Mouse (Mus musculus) hindbrain, embryonic 10.5 days (tissue): ENCODE results near the gene Zbtb17. TPM values are rescaled to one million over a fixed set of nuclear protein-coding genes. Genes with fewer than 3 reads are reported as not detected.

ENCODE experiments used
- DNase-seq: peaks from one replicate; pipeline ENCODE4 v3.0.0-alpha.2; 2017; ENCODE audit warnings: low spot score
- H3K27ac ChIP-seq: fragments of 300-500 bp; sonication (generic); 2 replicates; pipeline ENCODE4 v1.5.1; 2016; ENCODE audit warnings: mild to moderate bottlenecking, moderate library complexity
- H3K27me3 ChIP-seq: fragments of 300-500 bp; sonication (generic); 2 replicates; pipeline ENCODE4 v1.6.1; 2016; ENCODE audit warnings: mild to moderate bottlenecking; ENCODE audit not compliant: poor library complexity, insufficient read depth, severe bottlenecking
- H3K36me3 ChIP-seq: fragments of 300-500 bp; sonication (generic); 2 replicates; pipeline ENCODE4 v1.6.1; 2016; ENCODE audit warnings: mild to moderate bottlenecking, moderate library complexity
- H3K4me1 ChIP-seq: fragments of 300-500 bp; sonication (generic); replicated peaks from 2 replicates; pipeline ENCODE4 v1.6.1; 2016; ENCODE audit warnings: mild to moderate bottlenecking
- H3K4me3 ChIP-seq: fragments of 300-500 bp; sonication (generic); 2 replicates; pipeline ENCODE4 v1.5.1; 2016; ENCODE audit warnings: mild to moderate bottlenecking, moderate library complexity
- H3K9me3 ChIP-seq: fragments of 300-500 bp; sonication (generic); 2 replicates; pipeline ENCODE4 v1.6.1; 2016; ENCODE audit warnings: mild to moderate bottlenecking, moderate library complexity
- WGBS: fragments of 180-500 bp; shearing (Covaris S2); methylation state at CpG from one replicate; pipeline ENCODE4 v1.1.7; 2016; 5-methylcytosine and 5-hydroxymethylcytosine counted together
- polyA plus RNA-seq: library from polyadenylated mRNA; unstranded; fragments of >200 nt; fragmentation: Nextera tagmentation; extraction: Ambion mirVana; gene quantifications from 2 replicates; pipeline ENCODE4 v1.2.1, GENCODE M21; 2016

The Zbtb17 gene
- polyA plus RNA-seq, 1 experiment from 2014 or later, result 60.8 TPM

GRCm38 (mm10) chr4:141419398-141420191 lies 24.9 kb upstream of the Zbtb17 start:
- 66% methylated on average over 27 of the region's 27 CpGs for WGBS
- no peaks in the 10 kb centered on the region for H3K36me3 ChIP-seq
- H3K4me3 ChIP-seq, result no peak overlapping the region
- H3K27me3 ChIP-seq, result peaks cover 34% of the 10 kb centered on the region
- H3K9me3 ChIP-seq, result no peaks in the 10 kb centered on the region
- H3K27ac ChIP-seq, result 0 out of 2 replicates have a peak overlapping the region, but pooled peaks have one; percentile 50
- peaks cover 24% of the 10 kb centered on the region for H3K4me1 ChIP-seq
- DNase-seq, result no peak

GRCm38 (mm10) chr4:141420192-141420829 lies 24.1 kb upstream of the Zbtb17 start, which contains the start of gene Hspb7:
Gene Hspb7 (plus strand): TSS chr4:141420779.
- Histone ChIP-seq H3K27me3 (peaks cover 41% of the 10 kb centered on the region), H3K36me3 (no peaks in the 10 kb centered on the region), H3K4me3 (no peak within 1 kb of the TSS), H3K27ac (0 out of 2 replicates have a peak within 1 kb of the TSS, but pooled peaks have one; percentile 50), H3K9me3 (no peaks in the 10 kb centered on the region), H3K4me1 (peaks cover 30% of the 10 kb centered on the region)
- 65% methylated on average over 9 of the region's 9 CpGs for WGBS
- no peak for DNase-seq

- no peak for DNase-seq
- WGBS, result 54% methylated on average over 9 of the region's 9 CpGs
- no peaks in the 10 kb centered on the region for H3K36me3 ChIP-seq
- peaks cover 47% of the 10 kb centered on the region for H3K27me3 ChIP-seq
- H3K4me1 ChIP-seq, result peaks cover 36% of the 10 kb centered on the region
- no peak overlapping the region for H3K27ac ChIP-seq
- H3K4me3 ChIP-seq, result no peak overlapping the region
- no peaks in the 10 kb centered on the region for H3K9me3 ChIP-seq
These were observed 23.6 kb upstream of the Zbtb17 start for GRCm38 (mm10) chr4:141420886-141421285.

- WGBS, result 73% methylated on average over 14 of the region's 14 CpGs
- no peak for DNase-seq
- Histone ChIP-seq H3K4me1 (peaks cover 41% of the 10 kb centered on the region), H3K4me3 (no peak overlapping the region), H3K27me3 (peaks cover 52% of the 10 kb centered on the region), H3K36me3 (no peaks in the 10 kb centered on the region), H3K9me3 (no peaks in the 10 kb centered on the region), H3K27ac (no peak overlapping the region)
These were observed 23.0 kb upstream of the Zbtb17 start for GRCm38 (mm10) chr4:141421423-141421822.

- Histone ChIP-seq H3K27ac (no peak overlapping the region), H3K9me3 (no peaks in the 10 kb centered on the region), H3K27me3 (peaks cover 65% of the 10 kb centered on the region), H3K4me3 (no peak overlapping the region), H3K4me1 (peaks cover 46% of the 10 kb centered on the region), H3K36me3 (no peaks in the 10 kb centered on the region)
- WGBS, result 81% methylated on average over 5 of the region's 5 CpGs
- DNase-seq, result no peak
These were observed 21.6 kb upstream of the Zbtb17 start for GRCm38 (mm10) chr4:141422841-141423240.

- H3K27ac ChIP-seq, result no peak overlapping the region
- DNase-seq, result no peak
- H3K9me3 ChIP-seq, result no peaks in the 10 kb centered on the region
- WGBS, result 80% methylated on average over 5 of the region's 5 CpGs
- peaks cover 65% of the 10 kb centered on the region for H3K27me3 ChIP-seq
- H3K4me1 ChIP-seq, result peaks cover 46% of the 10 kb centered on the region
- H3K36me3 ChIP-seq, result no peaks in the 10 kb centered on the region
- no peak overlapping the region for H3K4me3 ChIP-seq
These were observed 21.2 kb upstream of the Zbtb17 start for GRCm38 (mm10) chr4:141423288-141423687.

- H3K27me3 ChIP-seq, result peaks cover 65% of the 10 kb centered on the region
- 86% methylated on average over 13 of the region's 13 CpGs for WGBS
- peaks cover 46% of the 10 kb centered on the region for H3K4me1 ChIP-seq
- H3K9me3 ChIP-seq, result no peaks in the 10 kb centered on the region
- DNase-seq, result no peak
- no peak overlapping the region for H3K4me3 ChIP-seq
- no peaks in the 10 kb centered on the region for H3K36me3 ChIP-seq
- H3K27ac ChIP-seq, result no peak overlapping the region
These were observed 20.6 kb upstream of the Zbtb17 start for GRCm38 (mm10) chr4:141423691-141424431.

GRCm38 (mm10) chr4:141425484-141426479 lies 18.7 kb upstream of the Zbtb17 start:
- Histone ChIP-seq H3K9me3 (no peaks in the 10 kb centered on the region), H3K4me1 (peaks cover 33% of the 10 kb centered on the region), H3K4me3 (peak overlapping the region; percentile 48), H3K27me3 (peaks cover 65% of the 10 kb centered on the region), H3K36me3 (no peaks in the 10 kb centered on the region), H3K27ac (peak overlapping the region; percentile 25; the same call in 1 of the 2 replicates)
- WGBS, result 4% methylated on average over 36 of the region's 36 CpGs
- DNase-seq, result peak; percentile 17

- H3K27ac ChIP-seq, result no peak overlapping the region
- DNase-seq, result no peak
- H3K4me1 ChIP-seq, result peaks cover 22% of the 10 kb centered on the region
- no peak overlapping the region for H3K4me3 ChIP-seq
- peaks cover 54% of the 10 kb centered on the region for H3K27me3 ChIP-seq
- no peaks in the 10 kb centered on the region for H3K9me3 ChIP-seq
- H3K36me3 ChIP-seq, result no peaks in the 10 kb centered on the region
- WGBS, result 84% methylated on average over 10 of the region's 10 CpGs
These were observed 17.4 kb upstream of the Zbtb17 start for GRCm38 (mm10) chr4:141426796-141427745.

- 88% methylated on average over 13 of the region's 13 CpGs for WGBS
- no peaks in the 10 kb centered on the region for H3K9me3 ChIP-seq
- peaks cover 51% of the 10 kb centered on the region for H3K27me3 ChIP-seq
- H3K4me3 ChIP-seq, result no peak overlapping the region
- no peaks in the 10 kb centered on the region for H3K36me3 ChIP-seq
- peaks cover 22% of the 10 kb centered on the region for H3K4me1 ChIP-seq
- H3K27ac ChIP-seq, result no peak overlapping the region
- no peak for DNase-seq
These were observed 16.5 kb upstream of the Zbtb17 start for GRCm38 (mm10) chr4:141427921-141428320.

- H3K27ac ChIP-seq, result no peak overlapping the region
- WGBS, result 86% methylated on average over 6 of the region's 6 CpGs
- H3K4me3 ChIP-seq, result no peak overlapping the region
- peaks cover 22% of the 10 kb centered on the region for H3K4me1 ChIP-seq
- H3K27me3 ChIP-seq, result peaks cover 41% of the 10 kb centered on the region
- no peaks in the 10 kb centered on the region for H3K36me3 ChIP-seq
- H3K9me3 ChIP-seq, result no peaks in the 10 kb centered on the region
- DNase-seq, result no peak
These were observed 15.1 kb upstream of the Zbtb17 start for GRCm38 (mm10) chr4:141429381-141429780.
